Mouse (Mus musculus) forebrain, postnatal 0 days (tissue): Measurements from ENCODE around the gene Kif3c. TPM values are rescaled to one million over a fixed set of nuclear protein-coding genes. Genes with fewer than 3 reads are reported as not detected.
A peak's percentile ranks its signal among the peaks of the same experiment; 100 is the strongest.

Experiments
- ATAC-seq: fragments of 200-750 bp; cut with Nextera tagmentation; 2 replicates; pipeline ENCODE4 v1.8.0; 2017; ENCODE audit warnings: mild to moderate bottlenecking, moderate library complexity
- DNase-seq: peaks from one replicate; pipeline ENCODE4 v3.0.0-alpha.2; 2015
- H3K27ac ChIP-seq: fragments of 300-500 bp; sonication (generic); 2 replicates; pipeline ENCODE4 v1.5.1; 2014; ENCODE audit warnings: low read depth, mild to moderate bottlenecking, antibody characterized with exemption, low read length, moderate library complexity, mixed read lengths
- H3K27me3 ChIP-seq: fragments of 300-500 bp; sonication (generic); 2 replicates; pipeline ENCODE4 v1.6.1; 2014; ENCODE audit warnings: mild to moderate bottlenecking, low read length, mixed read lengths; ENCODE audit not compliant: insufficient read depth
- H3K36me3 ChIP-seq: fragments of 300-500 bp; sonication (generic); 2 replicates; pipeline ENCODE4 v1.6.1; 2014; ENCODE audit warnings: mild to moderate bottlenecking, moderate library complexity; ENCODE audit not compliant: insufficient read depth
- H3K4me1 ChIP-seq: fragments of 300-500 bp; sonication (generic); 2 replicates; pipeline ENCODE4 v1.6.1; 2014; ENCODE audit warnings: antibody characterized with exemption; ENCODE audit not compliant: insufficient read depth
- H3K4me2 ChIP-seq: fragments of 300-500 bp; sonication (generic); 2 replicates; pipeline ENCODE4 v1.6.1; 2014; ENCODE audit warnings: low read depth, mild to moderate bottlenecking, moderate library complexity
- H3K4me3 ChIP-seq: fragments of 300-500 bp; sonication (generic); 2 replicates; pipeline ENCODE4 v1.5.1; 2014; ENCODE audit warnings: low read depth, low read length, mixed read lengths
- H3K9ac ChIP-seq: fragments of 300-500 bp; sonication (generic); 2 replicates; pipeline ENCODE4 v1.6.1; 2014; ENCODE audit warnings: mild to moderate bottlenecking
- H3K9me3 ChIP-seq: fragments of 300-500 bp; sonication (generic); 2 replicates; pipeline ENCODE4 v1.6.1; 2016; ENCODE audit warnings: low read length
- CTCF ChIP-seq: sonication (generic); IDR thresholded peaks from 2 replicates; pipeline ENCODE4 v1.5.1; 2016; ENCODE audit warnings: antibody characterized with exemption, control low read depth, low read depth
- WGBS: fragments of 180-500 bp; shearing (Covaris S2); extraction: QIAGEN DNeasy Blood & Tissue Kit; methylation state at CpG from one replicate; pipeline ENCODE4 v1.1.7; 2014; 5-methylcytosine and 5-hydroxymethylcytosine counted together
- polyA plus RNA-seq: library from polyadenylated mRNA; unstranded; fragments of >200 nt; fragmentation: Nextera tagmentation; extraction: Ambion mirVana; gene quantifications from 2 replicates; pipeline ENCODE4 v1.2.1, GENCODE M21; 2015
- total RNA-seq: library from RNA; depleted of rRNA; stranded (reverse); fragments of >200 nt; gene quantifications from 2 replicates; pipeline ENCODE4 v1.2.3, GENCODE M21; 2014

Kif3c gene
- total and polyA plus RNA-seq, 2 experiments from 2014 or later, result 84.5 to 160 TPM

DNA sequence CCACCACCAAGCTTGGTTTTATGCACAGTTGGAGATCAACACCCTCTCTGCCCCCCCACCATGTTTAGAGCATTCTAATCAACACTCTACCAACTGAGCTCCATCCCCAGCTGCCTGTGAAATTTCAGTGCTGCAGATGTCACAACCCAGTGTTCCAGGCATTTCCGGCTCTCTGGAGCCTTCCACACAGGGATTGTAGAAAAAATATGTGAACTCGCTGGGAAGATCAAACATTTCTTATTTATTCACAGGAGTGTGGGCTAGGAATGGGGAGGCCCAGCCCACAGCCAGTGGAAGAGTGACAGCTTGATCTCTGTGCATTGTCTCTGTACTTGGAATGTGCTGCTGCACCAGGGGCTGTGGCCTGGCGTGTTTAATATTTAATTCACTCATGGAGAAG lies 3.8 kb downstream of the Kif3c start:
- 10% methylated on average over 3 of the region's 3 CpGs for WGBS
- no peak for TF ChIP-seq CTCF
- Histone ChIP-seq H3K4me2 (peak overlapping the region; percentile 88), H3K4me1 (peaks cover 49% of the 10 kb centered on the region), H3K9ac (peak overlapping the region; percentile 39), H3K9me3 (no peaks in the 10 kb centered on the region), H3K27me3 (no peaks in the 10 kb centered on the region), H3K36me3 (peaks cover 25% of the 10 kb centered on the region), H3K4me3 (peak overlapping the region; percentile 39), H3K27ac (peak overlapping the region; percentile 42; the same call in 1 of the 2 replicates)
- no peak for ATAC-seq
- DNase-seq, result peak; percentile 20

DNA sequence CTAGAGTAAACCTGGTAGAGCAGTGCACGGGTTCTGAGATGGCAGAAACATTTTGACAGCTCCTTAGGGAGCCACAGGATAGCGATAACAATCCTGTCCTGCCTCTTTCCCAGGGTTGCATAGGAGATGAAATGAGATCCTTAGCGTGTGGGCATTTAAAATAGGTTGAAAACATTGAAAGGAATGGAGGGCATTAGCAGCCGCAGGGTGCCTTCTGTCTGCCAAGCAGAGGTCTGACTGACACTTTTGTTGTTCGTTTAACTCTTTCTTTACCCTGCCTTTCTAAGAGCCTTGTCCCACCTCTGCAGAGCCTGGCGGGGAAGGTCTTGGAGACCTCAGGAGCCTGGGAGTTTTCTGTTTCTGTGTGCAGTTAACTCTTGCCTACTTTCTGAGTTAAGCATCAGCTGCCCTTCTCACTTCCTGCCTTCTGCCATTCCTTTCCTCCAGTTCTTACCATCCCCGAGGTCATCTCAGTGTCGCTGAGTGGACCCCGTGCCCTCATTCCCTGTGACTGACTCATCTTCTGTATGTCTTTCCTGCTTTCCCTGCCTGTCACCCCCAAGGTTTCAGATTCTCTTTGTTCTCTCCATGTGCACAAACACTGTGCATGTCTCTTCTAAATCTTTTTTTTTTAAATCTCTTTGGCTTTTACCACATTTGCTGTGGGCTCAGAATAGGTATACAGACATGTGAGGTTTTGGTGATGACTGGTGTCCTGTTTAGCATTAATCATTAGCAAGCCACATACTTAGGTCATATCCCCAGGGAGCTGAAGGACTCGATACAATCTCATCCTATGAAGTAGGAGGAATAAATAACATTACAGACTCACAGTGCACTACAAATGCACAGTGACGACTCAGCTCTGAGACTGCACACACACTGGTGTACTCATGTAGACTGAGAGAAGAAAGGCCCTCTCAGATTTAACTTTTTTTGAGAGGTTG lies 6.3 kb downstream of the Kif3c start:
- Histone ChIP-seq H3K36me3 (peaks cover 31% of the 10 kb centered on the region), H3K9me3 (no peaks in the 10 kb centered on the region), H3K9ac (peak overlapping the region; percentile 37), H3K27ac (peak overlapping the region; percentile 79), H3K4me1 (peaks cover 52% of the 10 kb centered on the region), H3K4me2 (peak overlapping the region; percentile 88), H3K27me3 (no peaks in the 10 kb centered on the region), H3K4me3 (peak overlapping the region; percentile 34)
- peak; percentile 14; the same call in 1 of the 2 replicates for ATAC-seq
- TF ChIP-seq CTCF, result no peak
- peak; percentile 35 for DNase-seq
- 3% methylated on average over 11 of the region's 11 CpGs for WGBS

DNA sequence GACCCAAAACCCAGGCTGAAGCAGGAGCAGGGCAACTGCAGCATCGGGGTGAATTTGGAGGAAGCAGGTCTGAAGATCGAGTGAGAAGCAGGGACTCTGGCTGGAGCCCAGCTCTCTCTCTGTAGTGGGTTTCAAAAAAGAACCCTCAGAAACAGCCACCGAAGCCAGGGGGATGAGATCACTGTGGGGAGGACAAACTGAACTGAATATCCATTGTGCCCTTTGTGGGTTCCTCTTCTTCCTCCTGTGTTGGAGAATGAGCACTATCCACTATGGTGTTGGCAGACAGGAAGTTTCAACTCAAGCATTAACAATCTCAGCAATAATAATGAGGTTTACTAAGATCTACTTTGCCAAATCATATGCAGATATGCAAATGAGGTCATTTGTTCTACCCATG lies 7.1 kb downstream of the Kif3c start:
- no peak for TF ChIP-seq CTCF
- peak overlapping the region; percentile 88 for H3K4me2 ChIP-seq
- DNase-seq, result peak; percentile 56
- peak overlapping the region; percentile 34 for H3K4me3 ChIP-seq
- H3K9me3 ChIP-seq, result no peaks in the 10 kb centered on the region
- peak overlapping the region; percentile 37; the same call in 1 of the 2 replicates for H3K9ac ChIP-seq
- WGBS, result 10% methylated on average over 3 of the region's 3 CpGs
- peaks cover 26% of the 10 kb centered on the region for H3K36me3 ChIP-seq
- peak overlapping the region; percentile 79 for H3K27ac ChIP-seq
- H3K4me1 ChIP-seq, result peaks cover 44% of the 10 kb centered on the region
- no peaks in the 10 kb centered on the region for H3K27me3 ChIP-seq
- peak; percentile 40 for ATAC-seq

DNA sequence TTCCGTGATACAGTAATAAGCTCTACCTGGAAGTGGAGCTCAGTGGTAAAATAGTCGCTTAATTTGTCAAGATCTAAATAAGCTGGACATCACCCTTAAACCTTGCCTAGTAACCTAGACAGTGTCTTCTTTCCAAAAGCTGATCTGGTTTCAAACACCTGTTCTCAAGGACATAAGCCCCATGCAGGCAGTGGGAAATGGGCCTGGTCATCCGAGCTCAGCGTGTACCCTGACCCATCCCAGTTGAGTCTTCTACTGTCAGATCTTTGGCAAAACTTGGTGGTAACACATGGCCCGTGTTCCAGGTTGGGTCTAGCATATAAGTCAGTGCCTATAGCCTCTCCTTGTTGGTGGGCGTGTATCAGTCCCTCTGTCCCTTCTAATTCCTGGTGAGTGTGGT lies 8.6 kb downstream of the Kif3c start:
- H3K36me3 ChIP-seq, result peaks cover 20% of the 10 kb centered on the region
- H3K9ac ChIP-seq, result no peak overlapping the region
- no peaks in the 10 kb centered on the region for H3K27me3 ChIP-seq
- ATAC-seq (no peak), DNase-seq (no peak)
- no peak for TF ChIP-seq CTCF
- no peak overlapping the region for H3K27ac ChIP-seq
- H3K4me3 ChIP-seq, result no peak overlapping the region
- no peak overlapping the region for H3K4me2 ChIP-seq
- H3K9me3 ChIP-seq, result no peaks in the 10 kb centered on the region
- 92% methylated on average over 6 of the region's 6 CpGs for WGBS
- H3K4me1 ChIP-seq, result peaks cover 34% of the 10 kb centered on the region

DNA sequence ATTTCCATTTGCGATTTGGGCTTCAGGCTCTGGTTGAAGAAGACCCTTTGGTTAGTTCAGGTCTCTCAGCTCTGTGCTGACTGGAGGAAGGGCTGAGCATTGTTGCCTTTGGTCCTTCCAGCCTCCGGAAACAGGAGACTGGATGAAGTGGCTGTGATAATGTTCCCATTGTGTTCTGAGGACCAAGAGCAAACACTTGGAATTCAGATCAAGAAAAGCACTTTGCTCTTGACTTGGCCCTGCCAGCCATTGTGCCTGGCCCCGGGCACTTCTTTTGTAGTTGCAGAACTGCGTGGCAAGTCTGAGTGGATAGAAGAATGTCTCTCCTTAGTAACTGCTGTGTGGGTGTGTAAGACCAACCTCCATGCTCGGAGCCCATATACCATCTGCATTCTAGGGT lies 9.6 kb downstream of the Kif3c start:
- Histone ChIP-seq H3K9me3 (no peaks in the 10 kb centered on the region), H3K4me1 (peaks cover 31% of the 10 kb centered on the region), H3K27ac (no peak overlapping the region), H3K9ac (no peak overlapping the region), H3K4me3 (no peak overlapping the region), H3K36me3 (peaks cover 27% of the 10 kb centered on the region), H3K27me3 (no peaks in the 10 kb centered on the region), H3K4me2 (no peak overlapping the region)
- no peak for TF ChIP-seq CTCF
- ATAC-seq (no peak), DNase-seq (no peak)
- 53% methylated on average over 5 of the region's 5 CpGs for WGBS

DNA sequence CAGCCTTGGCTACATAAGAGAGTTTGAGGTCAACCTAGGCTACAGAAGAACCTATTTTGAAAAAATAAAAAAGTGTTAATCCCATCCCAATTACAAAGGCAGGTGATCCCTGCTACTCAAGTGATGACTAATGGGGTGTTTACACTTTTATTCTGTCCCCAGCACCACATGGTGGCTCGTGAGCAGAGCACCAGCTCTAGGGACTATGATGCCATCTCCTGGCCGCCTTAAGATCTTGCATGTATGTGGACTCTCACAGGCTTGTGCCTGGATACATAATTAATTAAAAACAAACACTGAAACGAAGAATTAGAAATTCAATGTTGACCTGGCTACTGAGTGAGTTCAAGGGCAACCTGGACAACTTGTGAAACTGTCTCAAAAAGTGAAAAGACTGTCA lies 12.3 kb downstream of the Kif3c start:
- Histone ChIP-seq H3K27me3 (no peaks in the 10 kb centered on the region), H3K4me2 (no peak overlapping the region), H3K27ac (no peak overlapping the region), H3K4me1 (peaks cover 11% of the 10 kb centered on the region), H3K9me3 (no peaks in the 10 kb centered on the region), H3K9ac (no peak overlapping the region), H3K4me3 (no peak overlapping the region), H3K36me3 (peaks cover 43% of the 10 kb centered on the region)
- TF ChIP-seq CTCF, result peak; percentile 43
- DNase-seq (no peak), ATAC-seq (peak; percentile 57; the same call in 1 of the 2 replicates)
- 20% methylated on average over 3 of the region's 3 CpGs for WGBS

DNA sequence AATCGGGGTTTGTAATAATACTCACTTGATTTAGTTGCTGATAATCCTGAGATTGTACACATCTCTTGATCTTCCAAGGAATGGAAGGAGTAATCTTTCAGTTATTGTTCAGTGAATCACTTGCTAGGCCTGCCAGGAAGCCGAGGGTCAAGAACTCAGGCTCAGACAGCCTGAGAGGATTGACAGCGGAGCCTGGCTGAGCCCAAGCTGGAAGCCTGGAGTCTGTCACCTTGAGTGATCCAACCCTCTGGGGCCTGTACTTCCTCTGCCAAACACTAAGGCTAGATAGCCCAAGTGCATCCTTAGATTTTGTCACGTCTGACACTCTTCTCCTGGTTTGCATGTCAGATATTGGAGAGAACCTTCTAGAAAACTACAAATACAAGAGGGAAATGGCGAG lies 12.8 kb downstream of the Kif3c start:
- Histone ChIP-seq H3K27ac (no peak overlapping the region), H3K4me1 (peaks cover 9% of the 10 kb centered on the region), H3K36me3 (peaks cover 49% of the 10 kb centered on the region), H3K4me2 (no peak overlapping the region), H3K9ac (no peak overlapping the region), H3K9me3 (no peaks in the 10 kb centered on the region), H3K4me3 (no peak overlapping the region), H3K27me3 (no peaks in the 10 kb centered on the region)
- no peak for ATAC-seq
- TF ChIP-seq CTCF, result no peak
- WGBS, result 78% methylated on average over 5 of the region's 5 CpGs
- no peak for DNase-seq
